ENCODE assay signal across 8 mouse cellular contexts in the genomic region with DNA sequence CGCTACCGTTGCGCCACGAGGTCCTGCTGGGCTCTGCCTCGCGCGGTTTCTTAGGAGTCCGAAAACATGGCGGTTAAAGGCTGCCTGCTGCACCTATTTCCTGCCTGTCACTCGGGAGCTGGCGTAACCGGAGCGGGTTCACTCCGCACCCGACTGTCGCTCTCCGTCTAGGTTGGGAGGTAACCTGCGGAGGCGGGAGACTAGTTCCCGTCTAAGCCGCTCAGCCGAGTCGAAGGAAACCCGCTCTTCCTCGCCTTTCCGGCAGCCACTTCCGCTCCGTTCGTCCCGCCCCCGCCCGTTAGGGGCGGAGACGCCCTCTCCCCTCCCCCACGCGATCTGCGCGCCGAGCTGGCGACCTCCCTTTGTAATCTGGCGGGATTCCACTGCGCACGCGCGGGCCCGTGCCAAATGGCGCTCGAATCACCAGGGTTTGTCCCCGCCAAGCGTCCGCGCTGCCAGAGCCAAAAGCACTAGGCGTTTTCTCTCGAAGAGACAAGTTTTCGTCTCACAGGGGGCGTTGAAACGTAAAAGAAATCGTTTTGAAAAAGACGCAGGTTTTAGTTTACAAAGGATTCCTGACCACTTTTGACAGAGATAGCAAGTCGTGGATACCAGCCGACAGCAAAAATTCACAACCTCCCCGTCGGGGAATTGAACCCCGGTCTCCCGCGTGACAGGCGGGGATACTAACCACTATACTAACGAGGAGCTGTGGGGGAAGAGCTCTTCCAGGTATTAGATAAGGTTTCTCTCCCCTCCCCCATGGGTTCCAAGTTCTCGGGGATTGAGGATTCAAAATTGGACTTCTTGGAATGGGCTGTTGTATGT. TPM values are rescaled to one million over a fixed set of nuclear protein-coding genes. Genes with fewer than 3 reads are reported as not detected.
DNase-seq lines count a peak whose midpoint lies in the region; ATAC-seq and TF ChIP-seq lines count a peak whose summit lies in the region.

No protein-coding gene starts in this region.

- peak overlapping the region; percentile 65 for H3K9ac ChIP-seq in hindbrain, postnatal 0 days (replicated peaks; ENCODE audit: low read length)

- TF ChIP-seq CTCF in gastrocnemius, adult 2 months (IDR thresholded peaks at IDR 0.05) = no peak
- TF ChIP-seq CTCF in hindbrain, postnatal 0 days (IDR thresholded peaks at IDR 0.05; ENCODE audit: low read depth) = peak; percentile 26; the same call in 1 of the 2 replicates
- TF ChIP-seq CTCF in left cerebral cortex, adult 2 months (IDR thresholded peaks at IDR 0.05) = no peak; the same call in 1 of the 2 replicates

- no peaks in the 10 kb centered on the region for H3K9me3 ChIP-seq in hindbrain, postnatal 0 days (ENCODE audit: low read length)

- H3K4me3 ChIP-seq in gastrocnemius, adult 2 months = peak overlapping the region; percentile 80
- H3K4me3 ChIP-seq in hindbrain, postnatal 0 days (ENCODE audit: low read length) = peak overlapping the region; percentile 58
- peak overlapping the region; percentile 73 for H3K4me3 ChIP-seq in left cerebral cortex, adult 2 months

- no peaks in the 10 kb centered on the region for H3K27me3 ChIP-seq in hindbrain, postnatal 0 days (ENCODE audit: insufficient read depth, low read length)

- WGBS in hindbrain, postnatal 0 days = under 1% methylated on average over 67 of the region's 69 CpGs

- intact Hi-C loops in gastrocnemius, adult 2 months (cut with DNase I) = loop anchor here (1.0 kb wide), 1 partner anchor 10 kb away; no protein-coding TSS in a partner anchor
- intact Hi-C loops in left cerebral cortex, adult 2 months (cut with DNase I) = no loop called here

- peak overlapping the region; percentile 67 for H3K4me2 ChIP-seq in hindbrain, postnatal 0 days (ENCODE audit: low read depth, low read length)

- peak; percentile 90 for DNase-seq in WW6 (ENCODE audit: low read depth, low spot score)
- peak; percentile 100 for DNase-seq in cerebellum, postnatal 4 days (ENCODE audit: low spot score in 2 of 2)
- peak; percentile 100 for DNase-seq in gastrocnemius, adult 2 months
- DNase-seq in hindbrain, postnatal 0 days (ENCODE audit: low spot score) = peak; percentile 99
- peak; percentile 99 for DNase-seq in left cerebral cortex, adult 2 months (ENCODE audit: extremely low spot score in 1 of 2, low spot score in 2 of 2)
- DNase-seq in right cerebral cortex, adult 2 months (ENCODE audit: low spot score in 2 of 2) = peak; percentile 97 to 99
- peak; percentile 99 for DNase-seq in urinary bladder, postnatal 14 days (ENCODE audit: low spot score)

- peaks cover 15% of the 10 kb centered on the region; the same call in 1 of the 2 replicates for H3K4me1 ChIP-seq in hindbrain, postnatal 0 days (ENCODE audit: insufficient read depth, low read length)

- no peaks in the 10 kb centered on the region for H3K36me3 ChIP-seq in hindbrain, postnatal 0 days (ENCODE audit: insufficient read depth, low read length)

- peak overlapping the region; percentile 99 for H3K27ac ChIP-seq in gastrocnemius, adult 2 months
- H3K27ac ChIP-seq in hindbrain, postnatal 0 days = peak overlapping the region; percentile 99
- H3K27ac ChIP-seq in left cerebral cortex, adult 2 months = peak overlapping the region; percentile 98

- ATAC-seq in hindbrain, postnatal 0 days = peak; percentile 94
- ATAC-seq in megakaryocyte, adult 5-6 weeks (ENCODE audit: poor library complexity, severe bottlenecking) = peak; percentile 86

RNA-seq across cellular contexts. Expression of gene Tmpo, which starts 0.6 kb away (rescaled TPM):
- 10 to 100 TPM; 62.2 to 83.0 TPM for total RNA-seq in gastrocnemius, adult 2 months (2021)
- total RNA-seq in hindbrain, postnatal 0 days (2014; rRNA removed) = 102 and 110 TPM in 2 replicates
- 66.9 and 72.1 TPM in 2 replicates for polyA plus RNA-seq in hindbrain, postnatal 0 days (2015; fragmentation: Nextera tagmentation; extraction: Ambion mirVana)
- 10 to 100 TPM; 40.4 to 40.6 TPM for total RNA-seq in left cerebral cortex, adult 2 months (2021)
- 559 and 619 TPM in 2 replicates for total RNA-seq in megakaryocyte, adult 5-6 weeks (2015)
- 895 and 963 TPM in 2 replicates for total RNA-seq in megakaryocyte, adult 5-6 weeks (2017)

RNA-seq across cellular contexts. Expression of gene Slc25a3, which starts 57.8 kb away (rescaled TPM):
- 1,000 to 10,000 TPM; 1,080 to 1,363 TPM for total RNA-seq in gastrocnemius, adult 2 months (2021)
- 445 and 451 TPM in 2 replicates for total RNA-seq in hindbrain, postnatal 0 days (2014; rRNA removed)
- polyA plus RNA-seq in hindbrain, postnatal 0 days (2015; fragmentation: Nextera tagmentation; extraction: Ambion mirVana) = 718 and 736 TPM in 2 replicates
- total RNA-seq in left cerebral cortex, adult 2 months (2021) = 100 to 1,000 TPM; 501 to 539 TPM
- total RNA-seq in megakaryocyte, adult 5-6 weeks (2015) = 402 and 461 TPM in 2 replicates
- 143 and 163 TPM in 2 replicates for total RNA-seq in megakaryocyte, adult 5-6 weeks (2017)

Comparison
In these comparisons a context has a peak if more than half of its experiments do, and no peak if none do; other contexts are left out.
1. Peak in every context shown above with its lines: DNase-seq, ATAC-seq, H3K4me3 ChIP-seq and H3K27ac ChIP-seq.